Mouse (Mus musculus) hindbrain, embryonic 11.5 days (tissue): ENCODE data around the gene Upp2. TPM values are rescaled to one million over a fixed set of nuclear protein-coding genes. Genes with fewer than 3 reads are reported as not detected.

ENCODE experiments used
- ATAC-seq: fragments of 200-750 bp; cut with Nextera tagmentation; 2 replicates; pipeline ENCODE4 v1.8.0; 2017; ENCODE audit warnings: mild to moderate bottlenecking, moderate TSS enrichment, moderate library complexity; ENCODE audit not compliant: low FRiP score
- DNase-seq: peaks from one replicate; pipeline ENCODE4 v3.0.0-alpha.2; 2015; ENCODE audit warnings: low spot score
- H3K27ac ChIP-seq: fragments of 300-500 bp; sonication (generic); 2 replicates; pipeline ENCODE4 v1.5.1; 2014; ENCODE audit warnings: mild to moderate bottlenecking, low read depth, low read length
- H3K27me3 ChIP-seq: fragments of 300-500 bp; sonication (generic); 2 replicates; pipeline ENCODE4 v1.6.1; 2014; ENCODE audit warnings: mild to moderate bottlenecking, low read length, moderate library complexity, mixed read lengths; ENCODE audit not compliant: control insufficient read depth, insufficient read depth
- H3K36me3 ChIP-seq: fragments of 300-500 bp; sonication (generic); 2 replicates; pipeline ENCODE4 v1.6.1; 2014; ENCODE audit warnings: mild to moderate bottlenecking, low read length, moderate library complexity, mixed read lengths; ENCODE audit not compliant: control insufficient read depth, insufficient read depth
- H3K4me1 ChIP-seq: fragments of 300-500 bp; sonication (generic); replicated peaks from 2 replicates; pipeline ENCODE4 v1.6.1; 2014; ENCODE audit warnings: low read length, mixed read lengths; ENCODE audit not compliant: control insufficient read depth, insufficient read depth
- H3K4me2 ChIP-seq: fragments of 300-500 bp; sonication (generic); replicated peaks from 2 replicates; pipeline ENCODE4 v1.6.1; 2014; ENCODE audit warnings: mild to moderate bottlenecking, low read depth, low read length
- H3K4me3 ChIP-seq: fragments of 300-500 bp; sonication (generic); 2 replicates; pipeline ENCODE4 v1.5.1; 2014; ENCODE audit warnings: low read depth, low read length
- H3K9ac ChIP-seq: fragments of 300-500 bp; sonication (generic); 2 replicates; pipeline ENCODE4 v1.6.1; 2014; ENCODE audit warnings: low read depth, low read length
- H3K9me3 ChIP-seq: fragments of 300-500 bp; sonication (generic); 2 replicates; pipeline ENCODE4 v1.6.1; 2016; ENCODE audit warnings: low read length; ENCODE audit not compliant: control insufficient read depth
- WGBS: fragments of 180-500 bp; shearing (Covaris S2); extraction: QIAGEN DNeasy Blood & Tissue Kit; methylation state at CpG from one replicate; pipeline ENCODE4 v1.1.7; 2014; 5-methylcytosine and 5-hydroxymethylcytosine counted together
- polyA plus RNA-seq: library from polyadenylated mRNA; unstranded; fragments of >200 nt; fragmentation: Nextera tagmentation; extraction: Ambion mirVana; gene quantifications from 2 replicates; pipeline ENCODE4 v1.2.1, GENCODE M21; 2014

Upp2 gene
- polyA plus RNA-seq, 1 experiment from 2014 or later: 6.3 TPM

GRCm38 (mm10) chr2:58613720-58614119, 46.6 kb downstream of the Upp2 start:
- Histone ChIP-seq H3K4me1 (no peaks in the 10 kb centered on the region), H3K9ac (no peak overlapping the region), H3K9me3 (no peaks in the 10 kb centered on the region), H3K36me3 (no peaks in the 10 kb centered on the region), H3K4me2 (no peak overlapping the region), H3K4me3 (no peak overlapping the region), H3K27ac (no peak overlapping the region), H3K27me3 (no peaks in the 10 kb centered on the region)
- no peak for DNase-seq
- no peak for ATAC-seq
- 98% methylated on average over 3 of the region's 3 CpGs for WGBS

- H3K27me3 ChIP-seq: no peaks in the 10 kb centered on the region
- H3K4me2 ChIP-seq: no peak overlapping the region
- WGBS: 97% methylated on average over 8 of the region's 8 CpGs
- no peak overlapping the region for H3K27ac ChIP-seq
- no peaks in the 10 kb centered on the region for H3K4me1 ChIP-seq
- H3K9ac ChIP-seq: no peak overlapping the region
- DNase-seq (no peak), ATAC-seq (no peak)
- H3K36me3 ChIP-seq: no peaks in the 10 kb centered on the region
- no peak overlapping the region for H3K4me3 ChIP-seq
- no peaks in the 10 kb centered on the region for H3K9me3 ChIP-seq
These were observed 47.8 kb downstream of the Upp2 start for GRCm38 (mm10) chr2:58614851-58615250.

- Histone ChIP-seq H3K9ac (no peak overlapping the region), H3K4me2 (no peak overlapping the region), H3K27me3 (no peaks in the 10 kb centered on the region), H3K9me3 (no peaks in the 10 kb centered on the region), H3K4me3 (no peak overlapping the region), H3K36me3 (no peaks in the 10 kb centered on the region), H3K27ac (no peak overlapping the region), H3K4me1 (no peaks in the 10 kb centered on the region)
- DNase-seq (no peak), ATAC-seq (no peak)
- 96% methylated on average over 5 of the region's 5 CpGs for WGBS
These were observed 48.7 kb downstream of the Upp2 start for GRCm38 (mm10) chr2:58615766-58616165.

- ATAC-seq (no peak), DNase-seq (no peak)
- H3K4me3 ChIP-seq: no peak overlapping the region
- H3K4me2 ChIP-seq: no peak overlapping the region
- H3K27ac ChIP-seq: no peak overlapping the region
- 63% methylated on average over 12 of the region's 12 CpGs for WGBS
- 0 out of 2 replicates have a peak, but pooled peaks cover 2% of the 10 kb centered on the region for H3K27me3 ChIP-seq
- H3K9ac ChIP-seq: no peak overlapping the region
- H3K4me1 ChIP-seq: no peaks in the 10 kb centered on the region
- H3K9me3 ChIP-seq: no peaks in the 10 kb centered on the region
- H3K36me3 ChIP-seq: no peaks in the 10 kb centered on the region
These were observed 58.1 kb downstream of the Upp2 start for GRCm38 (mm10) chr2:58625186-58625585.

GRCm38 (mm10) chr2:58625681-58626080, 58.6 kb downstream of the Upp2 start:
- ATAC-seq: peak; percentile 38; the same call in 1 of the 2 replicates
- no peak overlapping the region for H3K4me3 ChIP-seq
- 14% methylated on average over 2 of the region's 2 CpGs for WGBS

GRCm38 (mm10) chr2:58626136-58626769, 59.2 kb downstream of the Upp2 start:
- Histone ChIP-seq H3K36me3 (no peaks in the 10 kb centered on the region), H3K27me3 (0 out of 2 replicates have a peak, but pooled peaks cover 2% of the 10 kb centered on the region), H3K27ac (no peak overlapping the region), H3K4me2 (no peak overlapping the region), H3K4me3 (no peak overlapping the region), H3K9ac (no peak overlapping the region), H3K9me3 (no peaks in the 10 kb centered on the region), H3K4me1 (no peaks in the 10 kb centered on the region)
- DNase-seq (peak; percentile 17), ATAC-seq (peak; percentile 51; the same call in 1 of the 2 replicates)
- WGBS: 16% methylated on average over 8 of the region's 8 CpGs

More at GRCm38 (mm10) chr2:58625681-58626080, 58.6 kb downstream of the Upp2 start:
- no peaks in the 10 kb centered on the region for H3K4me1 ChIP-seq
- H3K27ac ChIP-seq: no peak overlapping the region
- H3K9me3 ChIP-seq: no peaks in the 10 kb centered on the region
- H3K4me2 ChIP-seq: no peak overlapping the region
- no peak for DNase-seq
- H3K9ac ChIP-seq: no peak overlapping the region
- no peaks in the 10 kb centered on the region for H3K36me3 ChIP-seq
- H3K27me3 ChIP-seq: 0 out of 2 replicates have a peak, but pooled peaks cover 2% of the 10 kb centered on the region

GRCm38 (mm10) chr2:58627981-58628380, 60.9 kb downstream of the Upp2 start:
- 0 out of 2 replicates have a peak, but pooled peaks cover 2% of the 10 kb centered on the region for H3K27me3 ChIP-seq
- no peak overlapping the region for H3K27ac ChIP-seq
- WGBS: 12% methylated on average over 2 of the region's 2 CpGs
- H3K9ac ChIP-seq: no peak overlapping the region
- H3K4me2 ChIP-seq: no peak overlapping the region
- no peaks in the 10 kb centered on the region for H3K36me3 ChIP-seq
- H3K9me3 ChIP-seq: no peaks in the 10 kb centered on the region
- DNase-seq (no peak), ATAC-seq (no peak)
- no peak overlapping the region for H3K4me3 ChIP-seq
- no peaks in the 10 kb centered on the region for H3K4me1 ChIP-seq

GRCm38 (mm10) chr2:58628993-58629392, 61.9 kb downstream of the Upp2 start:
- H3K9ac ChIP-seq: no peak overlapping the region
- H3K9me3 ChIP-seq: no peaks in the 10 kb centered on the region
- no peaks in the 10 kb centered on the region for H3K36me3 ChIP-seq
- H3K4me2 ChIP-seq: no peak overlapping the region
- DNase-seq: no peak
- H3K27ac ChIP-seq: no peak overlapping the region
- H3K27me3 ChIP-seq: 0 out of 2 replicates have a peak, but pooled peaks cover 2% of the 10 kb centered on the region
- H3K4me3 ChIP-seq: no peak overlapping the region
- 50% methylated on average over 3 of the region's 3 CpGs for WGBS
- no peak for ATAC-seq
- H3K4me1 ChIP-seq: no peaks in the 10 kb centered on the region

- no peak for ATAC-seq
- DNase-seq: no peak
- no peak overlapping the region for H3K9ac ChIP-seq
- no peak overlapping the region for H3K4me3 ChIP-seq
- H3K4me2 ChIP-seq: no peak overlapping the region
- no peaks in the 10 kb centered on the region for H3K36me3 ChIP-seq
- H3K4me1 ChIP-seq: no peaks in the 10 kb centered on the region
- no peak overlapping the region for H3K27ac ChIP-seq
- 0 out of 2 replicates have a peak, but pooled peaks cover 2% of the 10 kb centered on the region for H3K27me3 ChIP-seq
- WGBS: 58% methylated on average over 7 of the region's 7 CpGs
- H3K9me3 ChIP-seq: no peaks in the 10 kb centered on the region
These were observed 62.3 kb downstream of the Upp2 start for GRCm38 (mm10) chr2:58629440-58629839.
